ENCODE assay signal across 12 mouse cellular contexts in genomic region chr12:14301676-14302365, GRCm38 (mm10).
DNase-seq lines count a peak whose midpoint lies in the region.
"Had no signal": no experiment of that assay in that cellular context is flagged by ENCODE, and none has a peak within 500 bp of the region (broad histone marks: within the 10 kb centered on the region; RNA-seq: fewer than 3 reads in every experiment).

No protein-coding gene starts in this region.

- intact Hi-C loops in gastrocnemius, postnatal 14 days (cut with DNase I; ENCODE audit: low total_unique reads): no loop called here

- peak; percentile 11 for DNase-seq in adrenal gland, adult 2 months
- DNase-seq in adrenal gland, postnatal 10 days: no peak
- DNase-seq in urinary bladder, postnatal 36 days (ENCODE audit: low spot score in 2 of 2): peak; percentile 15 to 16
- DNase-seq in urinary bladder, adult 2 months (ENCODE audit: low spot score): no peak
- peak; percentile 34 for DNase-seq in lung, postnatal 25 days (ENCODE audit: low spot score)
- DNase-seq in thymus, postnatal 0 days (ENCODE audit: low spot score): no peak
- DNase-seq in gastrocnemius, postnatal 14 days: no peak
- DNase-seq in thymus, postnatal 36 days: no peak
- DNase-seq: cerebellum, adult 11-12 months; kidney, adult 9 months; spleen, adult 18-20 months; thymus, adult 2 months had no signal

Comparison
In these comparisons a context has a peak if more than half of its experiments do, and no peak if none do; other contexts are left out.
1. DNase-seq: peak in adrenal gland, adult 2 months (single experiment), urinary bladder, postnatal 36 days (2 of 2) and lung, postnatal 25 days (single experiment); none in adrenal gland, postnatal 10 days (single experiment), urinary bladder, adult 2 months (single experiment), thymus, postnatal 0 days (single experiment), gastrocnemius, postnatal 14 days (single experiment) and thymus, postnatal 36 days (0 of 2).